7 mouse cellular contexts compared by ENCODE assay signal in genomic region chr10:29535546-29536260, GRCm38 (mm10). TPM values are rescaled to one million over a fixed set of nuclear protein-coding genes. Genes with fewer than 3 reads are reported as not detected.
A peak's percentile ranks its signal among the peaks of the same experiment; 100 is the strongest.
DNase-seq lines count a peak whose midpoint lies in the region; TF ChIP-seq lines count a peak whose summit lies in the region.

Gene Rspo3, minus strand, starts transcription at chr10:29535867.

- no peak for TF ChIP-seq CTCF in bone marrow, adult 2 months (IDR thresholded peaks at IDR 0.05; ENCODE audit: control insufficient read depth, insufficient read depth, low read length)

- peak within 1 kb of the TSS; percentile 16 for H3K4me3 ChIP-seq in bone marrow, adult 2 months (replicated peaks; ENCODE audit: control insufficient read depth, low read depth, low read length)
- H3K4me3 ChIP-seq in forebrain, embryonic 10.5 days, result peak within 1 kb of the TSS; percentile 79
- peak within 1 kb of the TSS; percentile 91 for H3K4me3 ChIP-seq in megakaryocyte, embryonic 14.5 days (replicated peaks)

- WGBS in bone marrow, adult 2 months, result 2% methylated on average over 43 of the region's 44 CpGs
- WGBS in forebrain, embryonic 10.5 days, result under 1% methylated on average over 43 of the region's 44 CpGs

- intact Hi-C loops in heart, postnatal 36 days (cut with DNase I), result no loop called here

- no peaks in the 10 kb centered on the region for H3K9me3 ChIP-seq in forebrain, embryonic 10.5 days
- H3K9me3 ChIP-seq in megakaryocyte, embryonic 14.5 days, result no peaks in the 10 kb centered on the region

- no peaks in the 10 kb centered on the region for H3K4me1 ChIP-seq in bone marrow, adult 2 months (ENCODE audit: control insufficient read depth, insufficient read depth, low read length)
- H3K4me1 ChIP-seq in forebrain, embryonic 10.5 days, result peaks cover 39% of the 10 kb centered on the region
- H3K4me1 ChIP-seq in megakaryocyte, embryonic 14.5 days, result peaks cover 34% of the 10 kb centered on the region

- H3K27me3 ChIP-seq in forebrain, embryonic 10.5 days (ENCODE audit: poor library complexity, severe bottlenecking), result peaks cover 48% of the 10 kb centered on the region
- peaks cover 54% of the 10 kb centered on the region for H3K27me3 ChIP-seq in megakaryocyte, embryonic 14.5 days (replicated peaks)

- no peak within 1 kb of the TSS; the same call in 1 of the 2 replicates for H3K27ac ChIP-seq in bone marrow, adult 2 months (ENCODE audit: control insufficient read depth, insufficient read depth, low read depth, low read length, poor library complexity)
- peak within 1 kb of the TSS; percentile 89 for H3K27ac ChIP-seq in forebrain, embryonic 10.5 days

- no peak for TF ChIP-seq POLR2A in bone marrow, adult 2 months (IDR thresholded peaks at IDR 0.05; ENCODE audit: borderline replicate concordance, control insufficient read depth, low read depth, low read length)

- peak; percentile 62 for DNase-seq in Muller cell, postnatal 12 days (ENCODE audit: inconsistent ontology term)
- DNase-seq in forebrain, embryonic 10.5 days (ENCODE audit: extremely low spot score, low spot score), result peak; percentile 68
- peak; percentile 13 to 28 for DNase-seq in heart, postnatal 36 days
- DNase-seq in layer of hippocampus, postnatal 14 days (ENCODE audit: low spot score in 2 of 2), result peak; percentile 30 to 57
- DNase-seq in right cerebral cortex, postnatal 25 days, result peak; percentile 65

- no peaks in the 10 kb centered on the region for H3K36me3 ChIP-seq in forebrain, embryonic 10.5 days (replicated peaks)
- no peaks in the 10 kb centered on the region for H3K36me3 ChIP-seq in megakaryocyte, embryonic 14.5 days (replicated peaks; ENCODE audit: low read length)

RNA-seq across cellular contexts. Expression of gene Rspo3, which starts in this region (rescaled TPM):
- polyA plus RNA-seq in bone marrow, adult 2 months (2011; ENCODE audit: insufficient read depth, insufficient read length, low replicate concordance, missing spikeins), result 1.3 and 1.5 TPM in 2 replicates
- polyA plus RNA-seq in forebrain, embryonic 10.5 days (2016; fragmentation: Nextera tagmentation; extraction: Ambion mirVana), result 37.9 and 45.1 TPM in 2 replicates
- total RNA-seq in heart, postnatal 36 days (2021), result under 1 TPM; 0.11 TPM
- 10 to 100 TPM; 10.6 to 11.5 TPM for total RNA-seq in layer of hippocampus, postnatal 14 days (2021)
- polyA plus RNA-seq in megakaryocyte, embryonic 14.5 days (2012; ENCODE audit: insufficient read depth, low replicate concordance), result not detected in 2 replicates

Comparison
In these comparisons a context has a peak if more than half of its experiments do, and no peak if none do; other contexts are left out.
1. RNA of gene Rspo3 (total RNA-seq): 10.6 to 11.5 TPM in layer of hippocampus, postnatal 14 days; 0.11 TPM in heart, postnatal 36 days; every median in the first group is over 10 times any median in the second.
2. RNA of gene Rspo3 (polyA plus RNA-seq): 37.9 to 45.1 TPM in forebrain, embryonic 10.5 days; 1.3 to 1.5 TPM in bone marrow, adult 2 months and not detected in megakaryocyte, embryonic 14.5 days; every median in the first group is over 10 times any median in the second.
3. Peak in DNase-seq in heart, postnatal 36 days; RNA of the gene not detected or under 1 TPM.
4. H3K4me3 ChIP-seq: peak in every context shown above with its lines; median percentile 91 in megakaryocyte, embryonic 14.5 days; 79 in forebrain, embryonic 10.5 days; 16 in bone marrow, adult 2 months.
5. Peak in every context shown above with its lines, with median percentiles within 50 percentile points of each other: DNase-seq.